Mouse (Mus musculus) embryonic facial prominence, embryonic 10.5 days (tissue): ENCODE measurements around the gene Pank1. TPM values are rescaled to one million over a fixed set of nuclear protein-coding genes. Genes with fewer than 3 reads are reported as not detected.

Source experiments
- DNase-seq: peaks from one replicate; pipeline ENCODE4 v3.0.0-alpha.2; 2017; ENCODE audit warnings: low spot score
- H3K27ac ChIP-seq: fragments of 300-500 bp; sonication (generic); replicated peaks from 2 replicates; pipeline ENCODE4 v1.5.1; 2016; ENCODE audit warnings: mild to moderate bottlenecking
- H3K27me3 ChIP-seq: fragments of 300-500 bp; sonication (generic); replicated peaks from 2 replicates; pipeline ENCODE4 v1.6.1; 2016; ENCODE audit warnings: low read depth, mild to moderate bottlenecking; ENCODE audit not compliant: poor library complexity, severe bottlenecking
- H3K36me3 ChIP-seq: fragments of 300-500 bp; sonication (generic); replicated peaks from 2 replicates; pipeline ENCODE4 v1.6.1; 2016; ENCODE audit warnings: mild to moderate bottlenecking, moderate library complexity
- H3K4me1 ChIP-seq: fragments of 300-500 bp; sonication (generic); 2 replicates; pipeline ENCODE4 v1.6.1; 2016
- H3K4me3 ChIP-seq: fragments of 300-500 bp; sonication (generic); 2 replicates; pipeline ENCODE4 v1.5.1; 2016; ENCODE audit warnings: mild to moderate bottlenecking, moderate library complexity
- H3K9me3 ChIP-seq: fragments of 300-500 bp; sonication (generic); 2 replicates; pipeline ENCODE4 v1.6.1; 2016; ENCODE audit warnings: mild to moderate bottlenecking
- WGBS: fragments of 180-500 bp; shearing (Covaris S2); methylation state at CpG from one replicate; pipeline ENCODE4 v1.1.7; 2016; 5-methylcytosine and 5-hydroxymethylcytosine counted together
- polyA plus RNA-seq: library from polyadenylated mRNA; unstranded; fragments of >200 nt; fragmentation: Nextera tagmentation; extraction: Ambion mirVana; gene quantifications from 2 replicates; pipeline ENCODE4 v1.2.1, GENCODE M21; 2016

Gene Pank1
- polyA plus RNA-seq, 1 experiment from 2014 or later, result 7.5 TPM

- no peak overlapping the region for H3K4me3 ChIP-seq
- H3K27ac ChIP-seq, result no peak overlapping the region
- no peaks in the 10 kb centered on the region for H3K27me3 ChIP-seq
- no peaks in the 10 kb centered on the region for H3K9me3 ChIP-seq
- no peak for DNase-seq
- peaks cover 6% of the 10 kb centered on the region; the same call in 1 of the 2 replicates for H3K4me1 ChIP-seq
- no peaks in the 10 kb centered on the region for H3K36me3 ChIP-seq
- 79% methylated on average over 3 of the region's 3 CpGs for WGBS
These were observed 9.9 kb downstream of the Pank1 start for GRCm38 (mm10) chr19:34869375-34869774.

GRCm38 (mm10) chr19:34868093-34868741 lies 11.0 kb downstream of the Pank1 start:
- H3K27me3 ChIP-seq, result no peaks in the 10 kb centered on the region
- H3K27ac ChIP-seq, result no peak overlapping the region
- 92% methylated on average over 8 of the region's 8 CpGs for WGBS
- H3K36me3 ChIP-seq, result no peaks in the 10 kb centered on the region
- H3K4me1 ChIP-seq, result 0 out of 2 replicates have a peak, but pooled peaks cover 3% of the 10 kb centered on the region
- no peak overlapping the region for H3K4me3 ChIP-seq
- DNase-seq, result no peak
- H3K9me3 ChIP-seq, result no peaks in the 10 kb centered on the region

GRCm38 (mm10) chr19:34863737-34864136 lies 15.5 kb downstream of the Pank1 start:
- no peaks in the 10 kb centered on the region for H3K27me3 ChIP-seq
- no peak overlapping the region for H3K27ac ChIP-seq
- H3K36me3 ChIP-seq, result no peaks in the 10 kb centered on the region
- DNase-seq, result no peak
- WGBS, result 90% methylated on average over 6 of the region's 6 CpGs
- no peaks in the 10 kb centered on the region for H3K9me3 ChIP-seq
- H3K4me3 ChIP-seq, result no peak overlapping the region
- H3K4me1 ChIP-seq, result peaks cover 5% of the 10 kb centered on the region; the same call in 1 of the 2 replicates

GRCm38 (mm10) chr19:34856021-34856651 lies 23.1 kb downstream of the Pank1 start:
- H3K4me1 ChIP-seq, result peaks cover 3% of the 10 kb centered on the region; the same call in 1 of the 2 replicates
- 88% methylated on average over 12 of the region's 12 CpGs for WGBS
- no peak overlapping the region for H3K4me3 ChIP-seq
- no peak overlapping the region for H3K27ac ChIP-seq
- no peaks in the 10 kb centered on the region for H3K9me3 ChIP-seq
- no peaks in the 10 kb centered on the region for H3K27me3 ChIP-seq
- no peak for DNase-seq
- H3K36me3 ChIP-seq, result no peaks in the 10 kb centered on the region

- H3K4me1 ChIP-seq, result no peaks in the 10 kb centered on the region
- DNase-seq, result no peak
- no peaks in the 10 kb centered on the region for H3K27me3 ChIP-seq
- no peak overlapping the region for H3K27ac ChIP-seq
- no peak overlapping the region for H3K4me3 ChIP-seq
- no peaks in the 10 kb centered on the region for H3K9me3 ChIP-seq
- no peaks in the 10 kb centered on the region for H3K36me3 ChIP-seq
- 92% methylated on average over 3 of the region's 3 CpGs for WGBS
These were observed 28.1 kb downstream of the Pank1 start for GRCm38 (mm10) chr19:34851161-34851560.

GRCm38 (mm10) chr19:34849426-34849825 lies 29.8 kb downstream of the Pank1 start:
- H3K27ac ChIP-seq, result no peak overlapping the region
- no peaks in the 10 kb centered on the region for H3K36me3 ChIP-seq
- no peak overlapping the region for H3K4me3 ChIP-seq
- WGBS, result 95% methylated on average over 7 of the region's 7 CpGs
- no peaks in the 10 kb centered on the region for H3K4me1 ChIP-seq
- no peaks in the 10 kb centered on the region for H3K27me3 ChIP-seq
- H3K9me3 ChIP-seq, result no peaks in the 10 kb centered on the region
- DNase-seq, result no peak

GRCm38 (mm10) chr19:34848164-34848563 lies 31.1 kb downstream of the Pank1 start:
- Histone ChIP-seq H3K4me3 (no peak overlapping the region), H3K27ac (no peak overlapping the region), H3K36me3 (no peaks in the 10 kb centered on the region), H3K27me3 (no peaks in the 10 kb centered on the region), H3K9me3 (no peaks in the 10 kb centered on the region), H3K4me1 (no peaks in the 10 kb centered on the region)
- no peak for DNase-seq
- 90% methylated on average over 9 of the region's 9 CpGs for WGBS

GRCm38 (mm10) chr19:34847103-34847502 lies 32.2 kb downstream of the Pank1 start:
- Histone ChIP-seq H3K36me3 (no peaks in the 10 kb centered on the region), H3K27ac (no peak overlapping the region), H3K27me3 (no peaks in the 10 kb centered on the region), H3K4me3 (no peak overlapping the region), H3K9me3 (no peaks in the 10 kb centered on the region), H3K4me1 (peaks cover 5% of the 10 kb centered on the region)
- WGBS, result 88% methylated on average over 3 of the region's 3 CpGs
- DNase-seq, result no peak

- H3K27ac ChIP-seq, result no peak overlapping the region
- no peaks in the 10 kb centered on the region for H3K27me3 ChIP-seq
- peaks cover 11% of the 10 kb centered on the region for H3K4me1 ChIP-seq
- 62% methylated on average over 12 of the region's 12 CpGs for WGBS
- H3K36me3 ChIP-seq, result no peaks in the 10 kb centered on the region
- no peak for DNase-seq
- H3K4me3 ChIP-seq, result no peak overlapping the region
- H3K9me3 ChIP-seq, result no peaks in the 10 kb centered on the region
These were observed 32.7 kb downstream of the Pank1 start for GRCm38 (mm10) chr19:34846508-34847038.

GRCm38 (mm10) chr19:34846005-34846404 lies 33.2 kb downstream of the Pank1 start:
- no peak for DNase-seq
- WGBS, result 70% methylated on average over 7 of the region's 7 CpGs
- Histone ChIP-seq H3K27me3 (no peaks in the 10 kb centered on the region), H3K4me3 (no peak overlapping the region), H3K9me3 (no peaks in the 10 kb centered on the region), H3K4me1 (peaks cover 11% of the 10 kb centered on the region), H3K36me3 (peaks cover 1% of the 10 kb centered on the region), H3K27ac (no peak overlapping the region)

GRCm38 (mm10) chr19:34845331-34845730 lies 33.9 kb downstream of the Pank1 start:
- Histone ChIP-seq H3K4me3 (no peak overlapping the region), H3K27ac (no peak overlapping the region), H3K36me3 (peaks cover 8% of the 10 kb centered on the region), H3K9me3 (no peaks in the 10 kb centered on the region), H3K27me3 (no peaks in the 10 kb centered on the region), H3K4me1 (peaks cover 11% of the 10 kb centered on the region)
- 90% methylated on average over 8 of the region's 8 CpGs for WGBS
- DNase-seq, result no peak

- peaks cover 11% of the 10 kb centered on the region for H3K4me1 ChIP-seq
- peaks cover 13% of the 10 kb centered on the region for H3K36me3 ChIP-seq
- no peak overlapping the region for H3K4me3 ChIP-seq
- no peaks in the 10 kb centered on the region for H3K27me3 ChIP-seq
- DNase-seq, result no peak
- 89% methylated on average over 5 of the region's 5 CpGs for WGBS
- H3K27ac ChIP-seq, result no peak overlapping the region
- H3K9me3 ChIP-seq, result no peaks in the 10 kb centered on the region
These were observed 34.5 kb downstream of the Pank1 start for GRCm38 (mm10) chr19:34844760-34845159.

GRCm38 (mm10) chr19:34844047-34844446 lies 35.2 kb downstream of the Pank1 start:
- no peak for DNase-seq
- peaks cover 11% of the 10 kb centered on the region for H3K4me1 ChIP-seq
- H3K4me3 ChIP-seq, result no peak overlapping the region
- H3K9me3 ChIP-seq, result no peaks in the 10 kb centered on the region
- H3K27me3 ChIP-seq, result no peaks in the 10 kb centered on the region
- H3K36me3 ChIP-seq, result peaks cover 21% of the 10 kb centered on the region
- no peak overlapping the region for H3K27ac ChIP-seq
- WGBS, result 92% methylated on average over 9 of the region's 9 CpGs
